Mouse (Mus musculus): ENCODE measurements at regions not wholly inside any gene's neighbourhood (a gene's known extent, or its start where the extent isn't known, plus 50 kb on each side); places are given as distances from the start of the nearest gene placed in this dataset.
A peak's percentile ranks its signal among the peaks of the same experiment; 100 is the strongest.

DNA sequence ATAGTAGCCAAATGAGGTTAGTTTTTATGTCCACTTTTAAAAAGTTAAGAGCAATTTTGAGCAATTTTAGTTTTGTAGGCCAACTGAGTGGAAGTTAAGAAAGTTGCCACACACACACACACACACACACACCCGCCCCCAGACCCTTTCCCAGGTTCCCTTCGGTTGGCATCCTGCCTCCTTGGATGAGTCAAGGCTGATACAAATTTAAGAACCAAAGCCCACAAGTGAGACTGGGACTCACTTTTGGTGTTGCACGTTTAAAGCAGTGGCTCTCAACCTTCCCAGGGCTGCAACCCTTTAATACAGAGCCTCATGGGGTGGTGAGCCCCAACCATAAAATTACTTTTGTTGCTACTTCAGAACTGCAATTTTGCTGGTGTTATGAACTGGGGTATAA, 70.4 kb downstream of the Tmem30b start:
- H3K4me3 ChIP-seq (ENCODE audit: low read depth, low read length): no peak overlapping the region
- no peak overlapping the region for H3K27ac ChIP-seq (ENCODE audit: low read depth, low read length)
- ATAC-seq (replicated peaks; ENCODE audit: insufficient number of reproducible peaks, low FRiP score, low TSS enrichment): no peak
- H3K9me3 ChIP-seq (replicated peaks; ENCODE audit: control insufficient read depth, low read length): no peaks in the 10 kb centered on the region
- no peak overlapping the region for H3K4me2 ChIP-seq
- H3K4me1 ChIP-seq (ENCODE audit: control insufficient read depth, insufficient read depth, low read length): peaks cover 7% of the 10 kb centered on the region
- H3K27me3 ChIP-seq (ENCODE audit: control insufficient read depth, insufficient read depth, low read length): no peaks in the 10 kb centered on the region
- WGBS (ENCODE audit: insufficient replicate concordance): 64% methylated on average over 3 of the region's 3 CpGs
- H3K36me3 ChIP-seq (ENCODE audit: control insufficient read depth, insufficient read depth, low read length): no peaks in the 10 kb centered on the region
- H3K9ac ChIP-seq (ENCODE audit: low read depth, low read length): no peak overlapping the region

GRCm38 (mm10) chr12:73475020-73475419, 71.2 kb downstream of the Tmem30b start:
- H3K4me3 ChIP-seq (ENCODE audit: low read depth, low read length): no peak overlapping the region
- H3K4me1 ChIP-seq (ENCODE audit: control insufficient read depth, insufficient read depth, low read length): peaks cover 7% of the 10 kb centered on the region
- H3K27ac ChIP-seq (ENCODE audit: low read depth, low read length): no peak overlapping the region
- no peak overlapping the region for H3K9ac ChIP-seq (ENCODE audit: low read depth, low read length)
- no peak overlapping the region for H3K4me2 ChIP-seq
- WGBS (ENCODE audit: insufficient replicate concordance): 19% methylated on average over 5 of the region's 5 CpGs
- no peaks in the 10 kb centered on the region for H3K27me3 ChIP-seq (ENCODE audit: control insufficient read depth, insufficient read depth, low read length)
- no peak for ATAC-seq (replicated peaks; ENCODE audit: insufficient number of reproducible peaks, low FRiP score, low TSS enrichment)
- H3K36me3 ChIP-seq (ENCODE audit: control insufficient read depth, insufficient read depth, low read length): no peaks in the 10 kb centered on the region
- H3K9me3 ChIP-seq (replicated peaks; ENCODE audit: control insufficient read depth, low read length): no peaks in the 10 kb centered on the region

GRCm38 (mm10) chr12:73473111-73473510, 73.1 kb downstream of the Tmem30b start:
- Histone ChIP-seq H3K9ac (ENCODE audit: low read depth, low read length) (no peak overlapping the region), H3K36me3 (ENCODE audit: control insufficient read depth, insufficient read depth, low read length) (no peaks in the 10 kb centered on the region), H3K27ac (ENCODE audit: low read depth, low read length) (no peak overlapping the region), H3K4me1 (ENCODE audit: control insufficient read depth, insufficient read depth, low read length) (peaks cover 7% of the 10 kb centered on the region), H3K4me3 (ENCODE audit: low read depth, low read length) (no peak overlapping the region), H3K9me3 (replicated peaks; ENCODE audit: control insufficient read depth, low read length) (no peaks in the 10 kb centered on the region), H3K4me2 (no peak overlapping the region), H3K27me3 (ENCODE audit: control insufficient read depth, insufficient read depth, low read length) (no peaks in the 10 kb centered on the region)
- ATAC-seq (replicated peaks; ENCODE audit: insufficient number of reproducible peaks, low FRiP score, low TSS enrichment): no peak
- 60% methylated on average over 4 of the region's 4 CpGs for WGBS (ENCODE audit: insufficient replicate concordance)

DNA sequence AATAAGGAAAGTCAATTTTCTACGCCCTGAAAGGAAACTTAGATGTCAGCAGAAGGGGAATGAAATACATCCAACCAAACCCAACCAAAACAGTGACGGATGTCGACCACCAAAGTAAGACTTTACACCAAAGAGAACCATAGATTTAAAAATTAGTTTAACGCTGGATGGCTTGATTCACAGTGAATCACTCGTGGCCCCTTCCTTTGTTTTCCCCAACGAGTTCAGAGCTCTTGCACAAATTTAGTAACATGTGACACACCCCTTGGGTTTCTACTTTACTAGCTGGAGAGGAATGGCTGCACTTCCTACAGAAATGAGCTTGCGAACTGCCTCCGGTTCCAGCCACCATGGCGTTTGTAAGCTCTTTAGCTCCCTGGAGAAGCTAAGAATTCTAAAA, 74.2 kb downstream of the Tmem30b start:
- Histone ChIP-seq H3K36me3 (ENCODE audit: control insufficient read depth, insufficient read depth, low read length) (no peaks in the 10 kb centered on the region), H3K27ac (ENCODE audit: low read depth, low read length) (no peak overlapping the region), H3K4me1 (ENCODE audit: control insufficient read depth, insufficient read depth, low read length) (peaks cover 7% of the 10 kb centered on the region), H3K4me3 (ENCODE audit: low read depth, low read length) (no peak overlapping the region), H3K9me3 (replicated peaks; ENCODE audit: control insufficient read depth, low read length) (no peaks in the 10 kb centered on the region), H3K27me3 (ENCODE audit: control insufficient read depth, insufficient read depth, low read length) (no peaks in the 10 kb centered on the region), H3K4me2 (no peak overlapping the region), H3K9ac (ENCODE audit: low read depth, low read length) (no peak overlapping the region)
- WGBS (ENCODE audit: insufficient replicate concordance): 69% methylated on average over 9 of the region's 9 CpGs
- no peak for ATAC-seq (replicated peaks; ENCODE audit: insufficient number of reproducible peaks, low FRiP score, low TSS enrichment)

- 80% methylated on average over 7 of the region's 7 CpGs for WGBS (ENCODE audit: insufficient replicate concordance)
- no peak for ATAC-seq (replicated peaks; ENCODE audit: insufficient number of reproducible peaks, low FRiP score, low TSS enrichment)
- no peak overlapping the region for H3K4me2 ChIP-seq
Measured at GRCm38 (mm10) chr12:73466484-73466883, 79.7 kb downstream of the Tmem30b start.

DNA sequence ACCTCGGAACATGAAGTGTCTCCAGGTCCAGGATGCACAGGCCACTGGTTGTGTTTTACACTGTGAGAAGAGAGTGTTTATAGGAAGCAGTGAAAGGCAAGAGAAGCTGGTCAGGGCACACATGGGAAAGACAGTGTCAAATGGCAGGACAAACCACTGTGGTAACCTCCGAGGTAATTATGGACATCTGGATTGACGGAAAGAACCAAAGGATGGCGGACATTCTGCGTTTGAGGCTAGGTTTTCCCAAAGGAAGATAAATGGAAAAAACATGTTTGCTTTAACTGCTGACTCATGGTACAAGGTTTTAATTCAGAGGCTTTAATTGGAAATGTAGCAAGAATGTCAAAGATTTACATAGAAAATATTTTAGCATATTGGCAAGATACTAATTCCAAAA, 80.2 kb downstream of the Tmem30b start:
- Histone ChIP-seq H3K4me2 (no peak overlapping the region), H3K9me3 (replicated peaks; ENCODE audit: control insufficient read depth, low read length) (no peaks in the 10 kb centered on the region), H3K36me3 (ENCODE audit: control insufficient read depth, insufficient read depth, low read length) (no peaks in the 10 kb centered on the region), H3K4me1 (ENCODE audit: control insufficient read depth, insufficient read depth, low read length) (0 out of 2 replicates have a peak, but pooled peaks cover 4% of the 10 kb centered on the region), H3K4me3 (ENCODE audit: low read depth, low read length) (no peak overlapping the region), H3K27me3 (ENCODE audit: control insufficient read depth, insufficient read depth, low read length) (no peaks in the 10 kb centered on the region), H3K27ac (ENCODE audit: low read depth, low read length) (no peak overlapping the region), H3K9ac (ENCODE audit: low read depth, low read length) (no peak overlapping the region)
- ATAC-seq (replicated peaks; ENCODE audit: insufficient number of reproducible peaks, low FRiP score, low TSS enrichment): no peak
- 80% methylated on average over 5 of the region's 5 CpGs for WGBS (ENCODE audit: insufficient replicate concordance)

More at GRCm38 (mm10) chr12:73466484-73466883, 79.7 kb downstream of the Tmem30b start:
- Histone ChIP-seq H3K4me3 (ENCODE audit: low read depth, low read length) (no peak overlapping the region), H3K9me3 (replicated peaks; ENCODE audit: control insufficient read depth, low read length) (no peaks in the 10 kb centered on the region), H3K36me3 (ENCODE audit: control insufficient read depth, insufficient read depth, low read length) (no peaks in the 10 kb centered on the region), H3K9ac (ENCODE audit: low read depth, low read length) (no peak overlapping the region), H3K27ac (ENCODE audit: low read depth, low read length) (no peak overlapping the region), H3K4me1 (ENCODE audit: control insufficient read depth, insufficient read depth, low read length) (0 out of 2 replicates have a peak, but pooled peaks cover 4% of the 10 kb centered on the region), H3K27me3 (ENCODE audit: control insufficient read depth, insufficient read depth, low read length) (no peaks in the 10 kb centered on the region)

DNA sequence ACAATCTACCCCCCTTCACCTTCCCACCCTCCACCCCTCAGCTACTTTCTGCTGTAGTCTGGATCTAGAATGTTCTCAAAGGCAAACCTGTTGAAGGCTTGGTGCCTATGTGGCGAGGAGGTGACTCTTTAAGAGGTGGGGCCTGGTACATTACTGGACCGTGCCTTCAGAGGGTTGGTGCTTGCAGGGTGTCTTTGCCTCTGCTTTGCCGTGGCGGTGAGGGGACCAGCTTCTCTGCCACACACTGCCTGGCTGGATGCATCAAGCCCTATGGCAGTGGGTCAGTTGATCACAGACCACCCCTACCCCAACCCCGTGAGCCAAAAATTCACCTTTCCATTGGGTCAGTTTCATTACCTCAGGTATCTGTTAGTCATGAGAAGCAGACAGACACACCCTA, 81.9 kb downstream of the Tmem30b start:
- WGBS (ENCODE audit: insufficient replicate concordance): 80% methylated on average over 5 of the region's 5 CpGs
- H3K9ac ChIP-seq (ENCODE audit: low read depth, low read length): no peak overlapping the region
- no peaks in the 10 kb centered on the region for H3K36me3 ChIP-seq (ENCODE audit: control insufficient read depth, insufficient read depth, low read length)
- no peak overlapping the region for H3K4me3 ChIP-seq (ENCODE audit: low read depth, low read length)
- H3K27ac ChIP-seq (ENCODE audit: low read depth, low read length): no peak overlapping the region
- H3K9me3 ChIP-seq (replicated peaks; ENCODE audit: control insufficient read depth, low read length): no peaks in the 10 kb centered on the region
- H3K4me2 ChIP-seq: no peak overlapping the region
- 0 out of 2 replicates have a peak, but pooled peaks cover 4% of the 10 kb centered on the region for H3K4me1 ChIP-seq (ENCODE audit: control insufficient read depth, insufficient read depth, low read length)
- ATAC-seq (replicated peaks; ENCODE audit: insufficient number of reproducible peaks, low FRiP score, low TSS enrichment): no peak
- no peaks in the 10 kb centered on the region for H3K27me3 ChIP-seq (ENCODE audit: control insufficient read depth, insufficient read depth, low read length)

DNA sequence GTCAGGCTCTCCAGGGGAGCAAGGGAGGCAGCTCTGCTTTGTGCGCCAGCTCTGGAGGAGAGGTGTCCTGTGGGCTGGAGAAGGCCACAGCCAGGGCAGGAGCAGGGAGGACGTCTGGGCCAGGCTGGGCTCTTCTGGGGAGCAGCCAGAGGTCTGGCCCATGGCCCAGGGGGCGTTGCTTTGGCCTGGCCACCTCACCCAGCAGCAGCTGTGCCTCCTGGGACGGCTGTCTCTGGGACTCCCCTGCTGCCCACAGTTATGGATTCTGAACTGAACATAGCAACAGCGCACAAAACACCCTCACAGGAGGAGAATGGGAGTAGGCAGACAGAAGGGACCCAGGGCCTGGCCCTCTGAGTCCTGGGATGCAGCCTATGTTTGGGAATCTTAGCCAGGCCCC, 84.1 kb downstream of the Tmem30b start:
- Histone ChIP-seq H3K4me3 (ENCODE audit: low read depth, low read length) (no peak overlapping the region), H3K9ac (ENCODE audit: low read depth, low read length) (no peak overlapping the region), H3K27me3 (ENCODE audit: control insufficient read depth, insufficient read depth, low read length) (no peaks in the 10 kb centered on the region), H3K4me2 (no peak overlapping the region), H3K9me3 (replicated peaks; ENCODE audit: control insufficient read depth, low read length) (no peaks in the 10 kb centered on the region), H3K4me1 (ENCODE audit: control insufficient read depth, insufficient read depth, low read length) (0 out of 2 replicates have a peak, but pooled peaks cover 4% of the 10 kb centered on the region), H3K36me3 (ENCODE audit: control insufficient read depth, insufficient read depth, low read length) (no peaks in the 10 kb centered on the region), H3K27ac (ENCODE audit: low read depth, low read length) (no peak overlapping the region)
- 43% methylated on average over 5 of the region's 5 CpGs for WGBS (ENCODE audit: insufficient replicate concordance)
- peak; percentile 52; the same call in 1 of the 2 replicates for ATAC-seq (replicated peaks; ENCODE audit: insufficient number of reproducible peaks, low FRiP score, low TSS enrichment)

DNA sequence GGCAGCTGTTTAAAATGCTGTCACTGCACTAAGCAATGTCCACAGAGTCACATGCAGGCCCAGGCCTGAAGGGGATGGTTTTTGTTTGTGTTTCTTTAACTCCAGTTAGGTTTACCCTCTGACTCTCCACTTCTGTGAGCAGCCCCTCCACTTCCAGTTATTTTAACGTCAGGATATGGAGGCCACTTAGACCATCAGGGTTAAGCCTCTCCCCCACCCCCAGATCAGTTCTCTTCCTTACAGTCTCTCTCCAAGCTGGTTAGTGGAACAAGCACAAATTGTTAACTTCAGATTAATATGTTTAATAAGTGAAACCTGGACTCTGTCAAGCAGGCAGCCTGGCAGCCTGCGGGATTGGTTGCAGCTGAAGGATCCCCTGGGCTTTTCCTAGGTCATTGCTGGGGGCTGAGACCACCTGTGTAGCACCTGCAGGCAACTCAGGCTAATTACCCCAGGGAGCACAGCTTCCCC, 85.9 kb downstream of the Tmem30b start:
- no peaks in the 10 kb centered on the region for H3K27me3 ChIP-seq (ENCODE audit: control insufficient read depth, insufficient read depth, low read length)
- no peaks in the 10 kb centered on the region for H3K9me3 ChIP-seq (replicated peaks; ENCODE audit: control insufficient read depth, low read length)
- ATAC-seq (replicated peaks; ENCODE audit: insufficient number of reproducible peaks, low FRiP score, low TSS enrichment): no peak
- H3K27ac ChIP-seq (ENCODE audit: low read depth, low read length): no peak overlapping the region
- WGBS (ENCODE audit: insufficient replicate concordance): 24% methylated on average over 2 of the region's 2 CpGs
- no peak overlapping the region for H3K4me2 ChIP-seq
- H3K4me1 ChIP-seq (ENCODE audit: control insufficient read depth, insufficient read depth, low read length): 0 out of 2 replicates have a peak, but pooled peaks cover 4% of the 10 kb centered on the region
- H3K9ac ChIP-seq (ENCODE audit: low read depth, low read length): no peak overlapping the region
- H3K36me3 ChIP-seq (ENCODE audit: control insufficient read depth, insufficient read depth, low read length): no peaks in the 10 kb centered on the region
- H3K4me3 ChIP-seq (ENCODE audit: low read depth, low read length): no peak overlapping the region

Measured in heart, embryonic 11.5 days (tissue).